Mouse (Mus musculus) ES-E14 (cell line): ENCODE measurements around the gene Krt78. TPM values are rescaled to one million over a fixed set of nuclear protein-coding genes. Genes with fewer than 3 reads are reported as not detected.
"Not testable (repeated sequence)": the region's sequence is repeated elsewhere in the genome, so short reads cannot be mapped to it uniquely, and the experiment has no call there.

Experiments
- DNase-seq: peaks from one replicate; pipeline ENCODE4 v3.0.0-alpha.2; 2013; ENCODE audit warnings: low read depth, low spot score
- H3K27ac ChIP-seq: 2 replicates; pipeline ENCODE4 v1.5.1; 2012; ENCODE audit warnings: low read depth, mild to moderate bottlenecking, low read length, moderate library complexity, mixed read lengths; ENCODE audit not compliant: poor library complexity, insufficient read depth, severe bottlenecking
- H3K36me3 ChIP-seq: 2 replicates; pipeline ENCODE4 v1.6.1; 2012; ENCODE audit warnings: mild to moderate bottlenecking, low read length, moderate library complexity, mixed read lengths; ENCODE audit not compliant: control insufficient read depth, poor library complexity, insufficient read depth, severe bottlenecking
- H3K4me1 ChIP-seq, 2 experiments: fragments of 150-350 bp in 1 of 2; sonication (generic) in 1 of 2; 2 replicates each; pipeline ENCODE4 v1.6.1; 2012; ENCODE audit warnings: low read length in 2 of 2, mild to moderate bottlenecking in 1 of 2, mixed read lengths in 1 of 2; ENCODE audit not compliant: control insufficient read depth in 2 of 2, insufficient read depth in 2 of 2, poor library complexity in 1 of 2
- H3K4me3 ChIP-seq, 2 experiments: fragments of 150-350 bp in 1 of 2; sonication (generic) in 1 of 2; 2 replicates each; pipeline ENCODE4 v1.5.1; 2012; ENCODE audit warnings: low read length in 2 of 2, low read depth in 1 of 2, mild to moderate bottlenecking in 1 of 2, mixed read lengths in 1 of 2; ENCODE audit not compliant: insufficient read depth in 1 of 2, poor library complexity in 1 of 2, severe bottlenecking in 1 of 2
- H3K9ac ChIP-seq: 2 replicates; pipeline ENCODE4 v1.6.1; 2012; ENCODE audit warnings: low read depth, mild to moderate bottlenecking, low read length, mixed read lengths; ENCODE audit not compliant: poor library complexity, insufficient read depth, severe bottlenecking
- H3K9me3 ChIP-seq: fragments of 150-350 bp; sonication (generic); 2 replicates; pipeline ENCODE4 v1.6.1; 2012; ENCODE audit warnings: low read depth, mild to moderate bottlenecking, low read length; ENCODE audit not compliant: control insufficient read depth, insufficient read depth
- CHD2 ChIP-seq: IDR thresholded peaks from 2 replicates; pipeline ENCODE4 v1.6.1; 2014; ENCODE audit warnings: mild to moderate bottlenecking, low read depth, low read length, inconsistent platforms
- HCFC1 ChIP-seq: IDR thresholded peaks from 2 replicates; pipeline ENCODE4 v1.6.1; 2012; ENCODE audit warnings: low read length, inconsistent platforms, borderline replicate concordance; ENCODE audit not compliant: insufficient read depth
- MAFK ChIP-seq: IDR thresholded peaks from 2 replicates; pipeline ENCODE4 v1.6.1; 2014; ENCODE audit warnings: mild to moderate bottlenecking, low read depth, low read length, inconsistent platforms; ENCODE audit not compliant: insufficient read depth
- ZC3H11A ChIP-seq: IDR thresholded peaks from 2 replicates; pipeline ENCODE4 v1.6.1; 2012; ENCODE audit warnings: low read depth, mild to moderate bottlenecking, inconsistent platforms, low read length, borderline replicate concordance
- ZNF384 ChIP-seq: IDR thresholded peaks from 2 replicates; pipeline ENCODE4 v1.6.1; 2012; ENCODE audit warnings: low read depth, low read length, inconsistent platforms
- in situ Hi-C, 2 experiments: fragments of 600-800 bp; cut with MboI; formaldehyde crosslinking; loops; one replicate each; pipeline ENCODE4 v1.15.1; 2025; ENCODE audit warnings: low sequenced_read_pairs in 2 of 2, inconsistent platforms in 1 of 2; ENCODE audit not compliant: unreplicated experiment in 2 of 2
- total RNA-seq: library from RNA; depleted of rRNA; stranded (reverse); fragments of 300-350 nt; gene quantifications from 2 replicates; pipeline ENCODE4 v1.2.3, GENCODE M21; 2012

Gene Krt78
- total RNA-seq, 1 experiment, result 0.09 TPM

- in situ Hi-C loops, result loop anchor here in 1 of 2 experiments (25.0 kb wide), 1 partner anchor 662 kb away; no protein-coding TSS in a partner anchor
- H3K27ac ChIP-seq, result no peak overlapping the region
Measured at GRCm38 (mm10) chr15:101999156-101999555, 45.1 kb upstream of the Krt78 start.

DNA sequence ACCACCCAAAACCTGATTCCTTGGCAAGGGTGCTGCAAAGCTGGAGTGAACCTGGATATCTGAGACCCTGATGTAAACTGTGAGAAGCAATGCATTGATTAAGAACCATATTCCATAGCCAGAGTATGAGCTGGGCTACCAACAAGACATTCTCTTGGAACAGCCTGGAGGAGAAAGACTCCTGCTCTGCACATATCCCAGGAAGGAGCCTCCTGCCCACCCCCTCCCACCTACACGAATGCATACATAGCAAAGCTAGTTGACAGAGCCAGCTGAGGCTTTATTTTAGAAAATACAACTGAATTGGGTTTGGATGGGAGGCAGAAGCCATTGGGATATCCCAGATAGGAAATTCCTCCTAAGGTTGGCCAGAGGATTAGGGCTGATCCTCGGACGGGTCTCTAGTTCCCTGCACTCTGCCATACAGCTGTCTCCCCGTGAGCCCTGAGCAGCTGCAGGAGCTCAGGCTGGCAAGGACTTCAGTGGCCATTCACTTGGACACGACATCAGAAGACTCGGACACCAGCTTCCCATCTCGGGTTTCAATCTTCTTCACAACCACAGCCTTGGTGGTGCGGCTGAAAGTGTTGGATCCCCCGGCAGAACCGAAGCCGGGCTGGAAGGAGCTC, 42.5 kb upstream of the Krt78 start:
- in situ Hi-C loops, result loop anchor here in 1 of 2 experiments (25.0 kb wide), 1 partner anchor 659 kb away; no protein-coding TSS in a partner anchor
- H3K27ac ChIP-seq, H3K4me3 ChIP-seq, H3K4me1 ChIP-seq, H3K9ac ChIP-seq, H3K9me3 ChIP-seq, H3K36me3 ChIP-seq, DNase-seq: not testable (repeated sequence)

More at GRCm38 (mm10) chr15:101999156-101999555, 45.1 kb upstream of the Krt78 start:
- no peaks in the 10 kb centered on the region; the same call in 1 of the 2 replicates for H3K36me3 ChIP-seq
- peaks cover 0 to 13% of the 10 kb centered on the region in 2 experiments; a peak in 1 of 4 replicates for H3K4me1 ChIP-seq
- H3K4me3 ChIP-seq, result no peak overlapping the region
- no peak for TF ChIP-seq CHD2
- no peak for TF ChIP-seq ZNF384
- no peak for TF ChIP-seq ZC3H11A
- DNase-seq, result no peak
- no peak overlapping the region for H3K9ac ChIP-seq
- H3K9me3 ChIP-seq, result no peaks in the 10 kb centered on the region

- Histone ChIP-seq H3K4me3 (no peak overlapping the region), H3K36me3 (no peaks in the 10 kb centered on the region; the same call in 1 of the 2 replicates), H3K4me1 (peaks cover 0 to 7% of the 10 kb centered on the region in 2 experiments; a peak in 1 of 4 replicates), H3K27ac (no peak overlapping the region), H3K9ac (no peak overlapping the region), H3K9me3 (no peaks in the 10 kb centered on the region)
- no peak for DNase-seq
- no peak for TF ChIP-seq CHD2
- no peak for TF ChIP-seq MAFK
- no peak for TF ChIP-seq HCFC1
- TF ChIP-seq ZNF384, result no peak
- no peak for TF ChIP-seq ZC3H11A
- in situ Hi-C loops, result loop anchor here in 1 of 2 experiments (25.0 kb wide), 1 partner anchor 658 kb away; no protein-coding TSS in a partner anchor
Measured at GRCm38 (mm10) chr15:101995484-101996236, 41.6 kb upstream of the Krt78 start.

GRCm38 (mm10) chr15:101994365-101994764, 40.3 kb upstream of the Krt78 start:
- Histone ChIP-seq H3K9ac (no peak overlapping the region), H3K9me3 (no peaks in the 10 kb centered on the region), H3K4me1 (peaks cover 0 to 2% of the 10 kb centered on the region in 2 experiments; a peak in 1 of 4 replicates), H3K4me3 (no peak overlapping the region), H3K36me3 (no peaks in the 10 kb centered on the region; the same call in 1 of the 2 replicates), H3K27ac (no peak overlapping the region)
- DNase-seq, result no peak
- no peak for TF ChIP-seq MAFK
- no peak for TF ChIP-seq ZC3H11A
- no peak for TF ChIP-seq HCFC1
- TF ChIP-seq CHD2, result no peak
- TF ChIP-seq ZNF384, result no peak
- in situ Hi-C loops, result loop anchor here (5.0 to 25.0 kb wide), 2 partner anchors 73 to 657 kb away; no protein-coding TSS in a partner anchor
